Mouse (Mus musculus) layer of hippocampus, adult 18-20 months (tissue): ENCODE measurements around the gene Ascl3. TPM values are rescaled to one million over a fixed set of nuclear protein-coding genes. Genes with fewer than 3 reads are reported as not detected.

Source experiments
- DNase-seq, 2 experiments: peaks; one replicate each; pipeline ENCODE4 v3.0.0; 2022; ENCODE audit warnings: low spot score in 2 of 2
- long read RNA-seq: library from polyadenylated mRNA; stranded (forward); transcript quantifications from one replicate; pipeline ENCODE4 v2.0.0, GENCODE M21; 2021
- total RNA-seq, 2 experiments: library from RNA; stranded (reverse); gene quantifications; 2 replicates each; pipeline ENCODE4 v1.2.3; 2021

Ascl3 gene
- total RNA-seq = not detected
- long read RNA-seq = 0 reads

DNA sequence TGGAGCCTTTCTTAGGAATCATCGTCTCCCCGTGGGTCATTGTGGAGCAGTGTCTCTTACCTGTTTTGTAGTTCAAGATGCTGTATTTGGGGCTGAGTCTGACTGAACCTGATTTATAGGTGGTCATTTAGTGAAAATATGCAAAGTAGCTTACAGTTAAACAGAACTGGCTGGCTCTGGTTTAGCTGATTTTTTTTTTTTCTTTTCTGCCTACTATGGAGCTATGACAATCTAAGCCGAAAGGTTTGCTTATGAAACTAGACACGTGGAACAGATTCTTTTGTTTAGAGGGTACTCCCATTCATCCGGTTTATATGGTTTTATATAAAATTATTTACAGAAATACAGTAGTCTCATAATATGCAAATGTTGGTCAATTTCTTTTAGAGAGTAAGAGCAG lies at the start of gene Ascl3:
Ascl3 (minus strand) TSS at position 101 of the 400 bp plus-strand sequence.
- no peak for DNase-seq

DNA sequence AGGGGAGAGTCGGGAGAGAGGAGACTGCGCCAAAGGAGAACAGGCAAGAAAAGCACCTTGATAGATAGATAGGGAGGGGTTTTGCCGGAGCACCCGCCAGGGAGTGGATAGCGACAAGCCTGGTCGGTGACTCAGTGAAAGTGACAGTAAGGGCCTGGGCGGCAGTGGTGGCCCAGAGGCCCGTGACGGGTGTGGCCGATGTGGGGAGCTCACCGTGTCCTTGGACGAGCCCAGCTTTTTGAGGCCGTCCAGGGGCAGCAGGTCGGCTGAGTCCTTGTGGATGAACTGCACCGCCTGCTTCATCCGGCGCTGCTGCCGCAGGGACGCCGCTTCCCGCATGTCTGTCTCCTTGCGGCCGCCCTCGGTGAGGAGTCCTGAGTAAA lies 49.6 kb upstream of the Ascl3 start:
- DNase-seq = no peak

DNA sequence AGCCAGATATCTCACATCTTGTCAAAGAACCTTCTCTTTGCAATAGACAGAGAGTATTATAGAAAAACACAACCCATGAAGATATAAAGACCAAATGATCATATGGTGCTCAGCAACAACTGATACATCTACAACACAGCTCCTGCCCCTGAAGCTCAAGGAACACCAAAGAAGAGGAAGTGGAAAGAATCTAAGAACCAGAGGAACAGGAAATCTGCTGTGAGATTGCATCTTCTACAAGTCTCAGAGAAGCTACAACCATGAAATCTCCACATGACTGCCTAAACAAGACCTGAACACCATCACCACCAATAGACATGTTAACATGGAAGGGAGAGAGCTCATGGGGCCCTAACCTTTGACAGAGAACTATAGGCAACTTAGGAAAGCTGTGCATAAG lies 40.7 kb upstream of the Ascl3 start:
- no peak for DNase-seq

DNA sequence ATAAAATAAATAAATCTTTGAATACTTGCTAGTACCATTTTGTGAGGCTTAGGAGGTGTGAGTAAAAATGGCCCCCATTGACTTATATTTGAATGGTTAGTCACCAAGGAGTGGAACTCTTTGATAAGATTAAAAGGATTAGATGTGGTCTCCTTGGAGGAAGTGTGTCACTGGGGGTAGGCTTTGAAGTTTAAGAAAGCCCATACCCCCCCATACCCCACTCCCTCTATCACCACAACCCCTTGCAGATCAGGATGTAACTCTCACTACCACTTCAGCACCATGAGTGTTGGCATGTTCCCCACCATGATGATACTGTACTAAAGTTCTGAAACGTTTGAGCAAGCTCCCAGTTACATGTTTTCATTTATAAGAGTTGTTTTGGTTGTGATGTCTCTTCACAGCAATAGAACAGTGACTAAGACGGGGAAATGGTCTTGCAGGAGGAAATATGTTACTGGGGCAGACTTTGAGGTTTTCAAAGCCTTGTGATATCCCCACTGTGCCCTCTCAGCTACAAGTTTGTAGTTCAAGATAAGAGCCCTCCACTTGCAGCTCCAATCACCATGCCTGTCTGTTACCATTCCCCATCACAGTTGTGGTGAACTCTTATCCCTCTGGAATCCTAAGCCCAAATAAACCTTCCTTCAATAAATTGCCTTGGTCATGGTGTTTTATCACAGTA lies 37.3 kb upstream of the Ascl3 start:
- DNase-seq = no peak

DNA sequence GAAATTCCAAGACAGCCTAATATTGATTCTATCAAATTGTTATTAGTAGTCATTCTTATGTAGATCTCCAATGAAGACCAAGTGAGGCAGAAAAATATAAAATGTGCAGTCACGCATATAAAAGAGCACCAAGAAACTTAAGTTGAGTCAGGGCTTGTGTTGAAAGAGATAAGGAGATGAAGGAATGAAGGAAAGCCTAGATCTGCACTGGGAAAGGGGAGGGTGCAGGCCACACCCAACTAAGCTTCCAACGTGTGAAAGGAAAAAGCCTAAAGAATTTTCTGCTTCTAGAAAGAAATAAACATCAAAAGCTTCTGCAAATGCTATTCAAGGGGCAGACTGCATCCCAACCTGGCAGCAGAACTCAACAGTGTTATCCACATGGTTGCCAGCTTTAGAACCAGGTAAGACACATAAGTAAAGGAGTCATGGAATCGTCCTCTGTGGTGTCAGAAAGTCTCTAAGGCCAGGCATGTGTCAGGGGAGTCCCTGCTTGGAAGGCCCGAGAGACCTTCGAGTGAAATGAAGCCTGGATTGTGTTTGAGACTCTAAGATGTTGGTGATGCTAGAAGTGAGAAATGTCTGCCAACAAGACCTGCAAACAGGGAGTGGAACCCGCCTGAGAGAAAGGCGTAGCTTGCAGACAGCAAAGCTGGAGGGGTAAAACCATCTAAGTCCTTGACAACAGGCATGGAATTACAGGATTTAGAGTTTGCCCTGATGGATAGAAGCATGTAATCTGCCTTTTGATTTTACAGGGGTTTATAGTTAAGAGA lies 36.2 kb upstream of the Ascl3 start:
- DNase-seq = no peak

GRCm38 (mm10) chr7:109764009-109764408 lies 32.5 kb upstream of the Ascl3 start:
- DNase-seq = peak in 1 of 2 experiments; percentile 51

DNA sequence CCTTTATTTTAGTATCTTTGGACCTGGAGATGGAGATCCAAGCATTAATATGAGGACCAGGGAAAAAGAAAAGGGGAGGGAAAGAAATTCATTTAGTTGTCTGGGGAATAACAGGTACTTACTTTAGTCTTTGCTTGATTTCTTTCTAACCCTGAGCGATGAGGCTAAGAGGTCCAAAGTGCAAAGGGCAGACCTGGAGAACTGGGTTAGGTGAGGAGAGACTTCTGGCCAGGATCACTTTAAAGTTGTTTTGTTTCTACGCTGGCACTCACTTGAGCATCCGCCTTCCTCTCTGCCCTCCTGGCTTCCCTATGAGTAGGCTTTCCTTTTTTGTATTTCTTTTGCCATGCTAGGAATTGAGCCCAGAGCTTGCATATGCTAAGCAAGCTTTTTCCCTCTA lies 24.8 kb upstream of the Ascl3 start:
- DNase-seq = no peak

DNA sequence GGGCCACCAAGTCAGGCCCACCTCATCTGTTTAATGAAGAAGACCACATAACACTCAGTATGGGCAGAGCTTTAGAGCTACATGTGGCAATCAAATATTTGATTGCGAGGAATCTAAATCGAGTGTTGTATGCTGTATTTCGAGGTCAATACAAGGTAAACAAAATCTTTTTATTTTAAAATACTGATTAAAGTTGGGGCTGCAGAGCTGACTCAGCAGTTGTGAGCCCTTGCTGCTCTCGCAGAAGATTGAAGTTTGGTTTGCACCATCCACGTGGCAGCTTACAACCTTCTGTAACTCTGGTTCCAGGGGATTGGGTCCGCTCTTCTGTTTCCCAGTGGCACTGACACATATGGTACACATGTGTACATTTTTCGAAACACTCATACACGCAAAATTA lies 22.5 kb upstream of the Ascl3 start:
- no peak for DNase-seq

- DNase-seq = peak; percentile 77 to 85
These were observed 20.7 kb upstream of the Ascl3 start, which contains the start of gene Tmem9b for GRCm38 (mm10) chr7:109752008-109752925. TSS of gene Tmem9b (minus strand) at chr7:109752875.

DNA sequence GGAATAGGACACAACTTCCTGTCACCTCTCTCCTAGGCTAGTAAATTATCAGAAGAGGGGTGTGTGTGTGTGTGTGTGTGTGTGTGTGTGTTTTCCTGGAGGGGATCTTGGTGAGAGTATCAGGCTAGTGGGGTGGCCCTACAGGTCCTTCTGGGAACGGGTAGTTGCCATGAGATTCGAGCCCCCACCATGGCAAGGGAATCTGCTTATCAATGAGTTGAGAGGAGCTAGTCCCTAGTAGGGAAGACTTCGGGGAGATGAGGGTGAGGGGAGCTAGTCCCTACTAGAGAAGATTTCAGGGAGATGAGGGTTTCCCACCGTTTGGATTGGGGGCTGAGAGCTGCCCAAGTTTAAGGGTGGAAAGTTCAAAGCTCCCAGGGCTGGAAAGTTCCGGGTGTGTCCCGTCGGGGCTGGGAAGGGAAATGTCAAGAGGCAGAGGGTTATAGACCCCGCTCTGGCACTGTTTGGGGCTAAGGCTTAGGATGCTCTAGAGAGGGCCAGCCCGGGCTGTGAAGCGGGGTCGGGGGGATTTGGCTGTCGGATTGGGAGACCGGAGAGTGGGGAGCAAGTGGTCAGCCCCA lies 20.0 kb upstream of the Ascl3 start:
- no peak for DNase-seq

GRCm38 (mm10) chr7:109747747-109748146 lies 16.2 kb upstream of the Ascl3 start:
- no peak for DNase-seq

- DNase-seq = no peak
These were observed 10.2 kb upstream of the Ascl3 start for GRCm38 (mm10) chr7:109741703-109742102.

- DNase-seq = no peak
These were observed 9.5 kb upstream of the Ascl3 start for GRCm38 (mm10) chr7:109741060-109741459.

DNA sequence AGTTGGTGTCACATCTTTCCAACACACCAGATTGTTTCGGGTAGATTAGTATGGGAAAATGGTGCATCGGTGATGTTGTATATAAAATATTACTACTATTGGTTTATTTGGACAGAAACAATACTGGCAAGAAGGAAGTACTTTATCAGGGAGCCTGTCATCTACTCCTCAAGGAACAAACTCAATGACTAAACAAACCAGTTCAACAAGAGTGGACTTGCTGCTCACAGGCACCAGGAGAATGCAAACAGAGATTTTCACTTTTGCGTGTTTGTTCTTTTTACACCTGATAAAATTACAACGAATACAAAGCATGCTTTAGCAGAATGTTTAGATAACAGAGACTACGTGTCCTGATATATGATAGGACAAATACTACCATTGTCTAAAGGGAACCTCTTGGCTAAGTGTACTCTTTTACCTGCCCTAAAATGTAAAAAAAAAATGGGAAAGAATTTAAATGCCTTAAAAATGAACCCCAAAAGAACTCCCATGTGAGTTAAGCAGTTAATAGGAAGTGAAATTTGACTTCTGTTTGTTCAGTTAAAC lies 8.4 kb upstream of the Ascl3 start:
- DNase-seq = no peak

DNA sequence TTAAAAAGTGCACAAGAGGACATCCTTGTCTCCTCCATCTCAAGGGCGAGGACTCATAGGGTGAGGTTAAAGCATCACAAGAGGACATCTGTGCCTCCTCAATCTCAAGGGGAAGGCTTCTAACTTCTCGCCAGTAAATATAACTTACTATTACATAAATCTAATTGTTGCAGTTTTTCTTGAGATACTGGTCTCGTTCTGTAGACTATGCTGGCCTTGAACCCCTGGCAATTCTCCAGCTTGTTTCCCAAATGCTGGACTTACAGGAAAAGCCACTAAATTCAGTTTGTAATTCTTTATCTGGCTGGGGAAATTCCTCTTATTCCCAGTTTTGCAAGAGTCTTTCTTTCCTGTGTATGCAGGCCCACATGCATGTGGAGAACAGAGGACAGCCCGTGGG lies 3.3 kb upstream of the Ascl3 start:
- DNase-seq = no peak

- DNase-seq = no peak
These were observed 7.8 kb downstream of the Ascl3 start, which contains the start of gene BC051019 for GRCm38 (mm10) chr7:109723697-109724096. TSS of gene BC051019 (minus strand) at chr7:109723850.

GRCm38 (mm10) chr7:109723114-109723513 lies 8.4 kb downstream of the Ascl3 start:
- DNase-seq = no peak

- DNase-seq = no peak
These were observed 8.9 kb downstream of the Ascl3 start for GRCm38 (mm10) chr7:109722618-109723017.

DNA sequence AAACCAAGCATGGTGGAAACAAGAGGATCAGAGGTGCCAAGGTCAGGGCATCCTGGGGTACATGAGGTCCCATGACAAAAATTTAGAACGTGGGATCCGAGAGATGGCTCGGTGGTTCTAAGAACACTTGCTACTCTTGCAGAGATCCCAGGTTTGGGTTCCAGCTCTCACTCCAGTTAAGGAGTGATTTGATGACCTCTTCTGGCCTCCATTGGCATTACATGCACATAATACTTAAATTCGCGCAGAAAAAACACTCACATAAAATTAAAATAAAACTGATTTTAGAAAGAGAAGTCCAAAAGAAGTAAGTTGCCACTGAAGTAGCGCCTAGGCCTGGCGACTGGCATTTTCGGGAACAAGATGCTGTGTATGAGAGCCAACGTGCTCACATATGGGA lies 12.2 kb downstream of the Ascl3 start:
- peak in 1 of 2 experiments; percentile 69 for DNase-seq

DNA sequence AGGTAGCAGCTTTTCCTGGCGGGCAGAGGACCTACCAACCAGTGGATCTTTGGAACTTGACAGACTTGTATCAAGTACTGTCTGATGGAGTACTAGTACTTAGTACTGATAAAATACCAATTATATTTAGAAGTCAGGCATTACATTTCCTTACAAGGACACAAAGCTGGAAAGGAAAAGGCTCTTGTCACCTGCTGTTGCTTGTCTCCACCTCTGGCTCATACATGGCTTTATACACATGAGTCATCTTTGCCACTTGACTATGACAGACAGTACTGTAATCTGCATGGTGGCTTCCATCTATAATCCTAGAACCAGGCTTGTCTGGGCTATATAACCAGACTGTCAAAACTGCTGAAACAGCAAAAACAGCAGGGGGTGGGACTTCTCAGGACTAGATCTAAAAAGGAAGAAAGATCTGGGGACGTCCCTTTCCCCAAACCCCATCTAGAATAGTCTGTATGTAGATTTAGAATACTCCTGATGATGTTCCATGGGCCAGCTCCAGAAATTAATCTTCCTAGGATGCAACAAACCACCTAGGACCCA lies 18.0 kb downstream of the Ascl3 start:
- no peak for DNase-seq

- DNase-seq = no peak
These were observed 19.3 kb downstream of the Ascl3 start for GRCm38 (mm10) chr7:109712198-109712597.
